Mouse (Mus musculus): ENCODE results near the gene Tbpl1. TPM values are rescaled to one million over a fixed set of nuclear protein-coding genes. Genes with fewer than 3 reads are reported as not detected.

Gene Tbpl1
- polyA plus RNA-seq, 1 experiment from 2014 or later: 91.8 TPM

GRCm38 (mm10) chr10:22730266-22730991, 1.3 kb downstream of the Tbpl1 start:
- 2% methylated on average over 39 of the region's 39 CpGs for WGBS
- peak; percentile 25 for DNase-seq (ENCODE audit: low spot score)

DNA sequence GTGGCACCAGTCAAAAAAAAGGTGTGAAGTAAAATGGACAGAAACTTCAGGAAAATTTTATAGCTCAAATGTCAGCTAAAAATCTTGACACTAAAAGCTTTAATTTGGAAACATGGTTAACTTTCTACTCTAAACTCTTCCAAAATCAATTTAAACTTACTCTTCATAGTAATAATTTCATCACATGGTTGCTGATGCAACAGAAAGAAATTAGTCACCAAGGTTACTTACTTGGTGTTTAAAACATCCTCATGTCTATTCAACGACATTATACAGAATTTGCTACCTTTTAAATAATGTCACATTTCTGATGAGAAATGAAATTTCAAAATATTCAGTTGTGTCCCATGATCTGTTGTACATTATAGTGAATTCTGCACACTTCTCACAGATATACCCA, 3.5 kb downstream of the Tbpl1 start:
- 96% methylated on average over 1 of the region's 1 CpGs for WGBS

More at GRCm38 (mm10) chr10:22730266-22730991, 1.3 kb downstream of the Tbpl1 start:
- Histone ChIP-seq H3K27ac (replicated peaks) (peak overlapping the region; percentile 99), H3K4me1 (peaks cover 32% of the 10 kb centered on the region), H3K27me3 (replicated peaks; ENCODE audit: low read depth, poor library complexity, severe bottlenecking) (no peaks in the 10 kb centered on the region), H3K9me3 (no peaks in the 10 kb centered on the region), H3K36me3 (replicated peaks) (no peaks in the 10 kb centered on the region), H3K4me3 (peak overlapping the region; percentile 99)

GRCm38 (mm10) chr10:22726295-22726694, 5.4 kb downstream of the Tbpl1 start:
- WGBS: 75% methylated on average over 7 of the region's 7 CpGs
- Histone ChIP-seq H3K9me3 (no peaks in the 10 kb centered on the region), H3K27me3 (replicated peaks; ENCODE audit: low read depth, poor library complexity, severe bottlenecking) (no peaks in the 10 kb centered on the region), H3K4me1 (peaks cover 24% of the 10 kb centered on the region), H3K27ac (replicated peaks) (no peak overlapping the region), H3K4me3 (no peak overlapping the region), H3K36me3 (replicated peaks) (peaks cover 6% of the 10 kb centered on the region; the same call in 1 of the 2 replicates)
- no peak for DNase-seq (ENCODE audit: low spot score)

More for the DNA sequence above, 3.5 kb downstream of the Tbpl1 start:
- peaks cover 32% of the 10 kb centered on the region for H3K4me1 ChIP-seq
- H3K27ac ChIP-seq (replicated peaks): no peak overlapping the region
- H3K36me3 ChIP-seq (replicated peaks): peaks cover 6% of the 10 kb centered on the region; the same call in 1 of the 2 replicates
- H3K4me3 ChIP-seq: no peak overlapping the region
- no peaks in the 10 kb centered on the region for H3K9me3 ChIP-seq
- DNase-seq (ENCODE audit: low spot score): no peak
- H3K27me3 ChIP-seq (replicated peaks; ENCODE audit: low read depth, poor library complexity, severe bottlenecking): no peaks in the 10 kb centered on the region

DNA sequence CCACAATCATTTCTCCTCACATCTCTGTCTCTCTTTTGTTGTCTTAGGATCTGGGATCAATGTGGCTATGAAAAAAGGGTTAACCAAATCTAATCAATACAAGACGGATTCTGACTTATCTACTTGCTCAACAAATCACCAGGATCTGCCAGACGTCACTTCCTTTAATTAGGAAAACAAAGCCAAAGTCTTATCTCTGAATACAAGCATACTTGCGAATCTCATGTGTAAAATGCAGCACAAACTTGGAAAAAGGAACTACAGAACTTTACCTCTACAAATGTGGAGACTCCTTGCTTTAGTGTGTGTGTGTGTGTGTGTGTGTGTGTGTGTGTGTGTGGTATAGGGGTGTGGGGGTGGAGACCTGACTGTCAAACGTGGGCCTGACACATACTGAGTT, 6.6 kb downstream of the Tbpl1 start:
- Histone ChIP-seq H3K4me3 (no peak overlapping the region), H3K4me1 (peaks cover 22% of the 10 kb centered on the region), H3K27me3 (replicated peaks; ENCODE audit: low read depth, poor library complexity, severe bottlenecking) (no peaks in the 10 kb centered on the region), H3K27ac (replicated peaks) (no peak overlapping the region), H3K36me3 (replicated peaks) (peaks cover 6% of the 10 kb centered on the region; the same call in 1 of the 2 replicates), H3K9me3 (no peaks in the 10 kb centered on the region)
- WGBS: 71% methylated on average over 4 of the region's 4 CpGs
- no peak for DNase-seq (ENCODE audit: low spot score)

- Histone ChIP-seq H3K4me3 (no peak overlapping the region), H3K27ac (replicated peaks) (no peak overlapping the region), H3K27me3 (replicated peaks; ENCODE audit: low read depth, poor library complexity, severe bottlenecking) (no peaks in the 10 kb centered on the region), H3K9me3 (no peaks in the 10 kb centered on the region), H3K4me1 (no peaks in the 10 kb centered on the region), H3K36me3 (replicated peaks) (peaks cover 6% of the 10 kb centered on the region; the same call in 1 of the 2 replicates)
- 90% methylated on average over 5 of the region's 5 CpGs for WGBS
- DNase-seq (ENCODE audit: low spot score): no peak
Observed at GRCm38 (mm10) chr10:22720781-22721529, 10.8 kb downstream of the Tbpl1 start.

DNA sequence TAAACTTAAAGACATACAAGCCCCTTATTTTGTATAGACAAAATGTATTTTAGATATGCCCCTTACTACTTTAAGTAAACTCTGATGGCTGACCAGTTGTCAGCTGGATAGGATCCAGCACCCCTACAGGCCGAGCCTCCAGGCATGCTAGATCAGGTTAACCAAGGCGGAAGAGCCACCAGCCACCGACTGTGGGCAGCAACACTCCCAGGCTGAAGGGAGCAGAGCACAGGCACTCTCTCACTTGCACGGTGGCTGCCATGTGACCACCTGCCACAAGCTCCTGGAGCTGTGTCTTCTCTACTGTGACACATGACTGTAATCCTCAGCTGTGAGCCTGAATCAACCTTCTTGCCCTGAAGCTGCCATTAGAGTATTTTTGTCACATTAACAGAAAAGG, 13.3 kb downstream of the Tbpl1 start:
- no peak for DNase-seq (ENCODE audit: low spot score)
- H3K27ac ChIP-seq (replicated peaks): no peak overlapping the region
- no peaks in the 10 kb centered on the region for H3K9me3 ChIP-seq
- no peaks in the 10 kb centered on the region for H3K27me3 ChIP-seq (replicated peaks; ENCODE audit: low read depth, poor library complexity, severe bottlenecking)
- no peaks in the 10 kb centered on the region for H3K4me1 ChIP-seq
- no peak overlapping the region for H3K4me3 ChIP-seq
- no peaks in the 10 kb centered on the region for H3K36me3 ChIP-seq (replicated peaks)
- 68% methylated on average over 4 of the region's 4 CpGs for WGBS

DNA sequence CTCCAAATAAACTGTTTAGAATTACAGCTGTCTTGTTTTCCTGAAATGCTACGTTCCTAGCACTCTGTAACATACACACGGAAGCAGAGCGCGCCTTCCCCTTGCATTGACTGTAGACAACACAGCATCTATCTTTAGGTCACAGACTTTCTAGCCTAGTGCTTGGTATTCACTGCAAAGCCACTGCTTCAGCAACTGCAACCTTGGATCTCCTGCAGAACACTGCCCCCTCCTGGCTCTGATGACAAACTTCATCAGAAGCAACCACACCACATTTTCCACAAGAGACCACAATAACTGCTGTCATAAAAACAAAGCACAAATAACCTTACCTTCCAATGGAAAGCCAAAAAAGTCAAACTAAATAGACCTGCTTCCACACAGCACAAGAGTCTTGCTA, 17.2 kb downstream of the Tbpl1 start:
- Histone ChIP-seq H3K27ac (replicated peaks) (no peak overlapping the region), H3K4me3 (no peak overlapping the region), H3K9me3 (no peaks in the 10 kb centered on the region), H3K27me3 (replicated peaks; ENCODE audit: low read depth, poor library complexity, severe bottlenecking) (no peaks in the 10 kb centered on the region), H3K4me1 (no peaks in the 10 kb centered on the region), H3K36me3 (replicated peaks) (peaks cover 16% of the 10 kb centered on the region)
- peak; percentile 48 for DNase-seq (ENCODE audit: low spot score)
- 78% methylated on average over 4 of the region's 4 CpGs for WGBS

DNA sequence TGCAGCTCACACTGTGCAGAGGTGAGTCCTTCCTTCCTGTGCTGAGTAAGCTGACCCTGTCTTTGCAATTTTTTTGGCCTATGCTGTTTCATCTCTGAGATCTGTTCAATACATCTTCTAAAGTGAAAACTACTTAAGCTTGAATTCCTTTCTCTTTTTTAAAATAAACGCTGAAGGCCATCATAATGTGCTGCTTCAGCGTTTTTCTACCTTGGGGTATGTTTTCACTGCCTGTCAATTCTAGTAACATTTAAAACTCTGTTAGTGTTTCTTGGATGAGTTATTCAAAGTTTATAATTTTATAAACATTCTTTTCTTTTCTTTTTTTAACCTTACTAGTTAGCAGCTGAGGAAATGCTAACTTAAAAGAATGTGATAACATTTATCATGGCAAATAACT, 18.8 kb downstream of the Tbpl1 start:
- no peak for DNase-seq (ENCODE audit: low spot score)
- Histone ChIP-seq H3K27me3 (replicated peaks; ENCODE audit: low read depth, poor library complexity, severe bottlenecking) (no peaks in the 10 kb centered on the region), H3K4me3 (no peak overlapping the region), H3K27ac (replicated peaks) (no peak overlapping the region), H3K36me3 (replicated peaks) (peaks cover 32% of the 10 kb centered on the region), H3K9me3 (no peaks in the 10 kb centered on the region), H3K4me1 (no peaks in the 10 kb centered on the region)
- WGBS: 85% methylated on average over 2 of the region's 2 CpGs

GRCm38 (mm10) chr10:22710173-22710777, 21.5 kb downstream of the Tbpl1 start:
- H3K27ac ChIP-seq (replicated peaks): no peak overlapping the region
- H3K4me1 ChIP-seq: no peaks in the 10 kb centered on the region
- H3K9me3 ChIP-seq: no peaks in the 10 kb centered on the region
- H3K4me3 ChIP-seq: no peak overlapping the region
- H3K27me3 ChIP-seq (replicated peaks; ENCODE audit: low read depth, poor library complexity, severe bottlenecking): no peaks in the 10 kb centered on the region
- peaks cover 59% of the 10 kb centered on the region for H3K36me3 ChIP-seq (replicated peaks)
- WGBS: 91% methylated on average over 13 of the region's 13 CpGs
- DNase-seq (ENCODE audit: low spot score): no peak

DNA sequence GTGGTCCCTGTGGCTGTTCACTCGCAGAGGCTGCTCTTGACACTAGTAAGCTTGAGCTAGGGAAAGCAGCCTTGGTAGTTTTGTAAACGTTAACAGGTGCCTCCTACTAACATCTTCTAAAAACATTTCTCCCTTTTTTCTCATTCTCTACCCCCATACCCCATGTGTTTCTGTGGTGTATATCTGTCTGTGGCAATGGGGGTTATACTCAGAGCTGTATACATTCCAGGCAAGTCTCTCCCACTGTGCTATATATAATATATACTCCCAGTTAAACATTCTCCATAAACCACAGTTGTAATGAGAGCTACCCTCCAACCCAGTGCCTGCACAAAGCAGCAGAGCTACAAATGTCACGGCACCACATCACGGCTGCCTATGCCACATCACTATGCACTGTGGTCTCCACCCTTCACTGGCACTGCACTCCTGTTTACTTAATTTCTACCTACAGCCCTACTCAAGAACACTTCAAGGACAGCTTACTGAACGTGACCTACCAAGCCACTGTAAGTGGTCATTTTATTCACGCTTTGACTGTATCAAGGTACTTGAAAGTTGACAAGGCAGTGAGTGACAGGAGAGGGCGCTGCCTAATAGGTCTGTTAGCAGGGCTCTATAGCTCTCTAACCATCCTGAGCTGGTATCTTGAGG, 23.4 kb downstream of the Tbpl1 start:
- H3K27ac ChIP-seq (replicated peaks): no peak overlapping the region
- no peaks in the 10 kb centered on the region for H3K9me3 ChIP-seq
- no peak overlapping the region for H3K4me3 ChIP-seq
- 92% methylated on average over 7 of the region's 7 CpGs for WGBS
- no peaks in the 10 kb centered on the region for H3K4me1 ChIP-seq
- no peaks in the 10 kb centered on the region for H3K27me3 ChIP-seq (replicated peaks; ENCODE audit: low read depth, poor library complexity, severe bottlenecking)
- peaks cover 75% of the 10 kb centered on the region for H3K36me3 ChIP-seq (replicated peaks)
- DNase-seq (ENCODE audit: low spot score): no peak

- WGBS: 93% methylated on average over 6 of the region's 6 CpGs
- no peak for DNase-seq (ENCODE audit: low spot score)
- H3K9me3 ChIP-seq: no peaks in the 10 kb centered on the region
- H3K4me3 ChIP-seq: no peak overlapping the region
- H3K4me1 ChIP-seq: no peaks in the 10 kb centered on the region; the same call in 1 of the 2 replicates
- no peak overlapping the region for H3K27ac ChIP-seq (replicated peaks)
- peaks cover 87% of the 10 kb centered on the region for H3K36me3 ChIP-seq (replicated peaks)
- H3K27me3 ChIP-seq (replicated peaks; ENCODE audit: low read depth, poor library complexity, severe bottlenecking): no peaks in the 10 kb centered on the region
Observed at GRCm38 (mm10) chr10:22703844-22704243, 27.9 kb downstream of the Tbpl1 start.
